ENCODE assay signal across 18 mouse cellular contexts in the genomic region with DNA sequence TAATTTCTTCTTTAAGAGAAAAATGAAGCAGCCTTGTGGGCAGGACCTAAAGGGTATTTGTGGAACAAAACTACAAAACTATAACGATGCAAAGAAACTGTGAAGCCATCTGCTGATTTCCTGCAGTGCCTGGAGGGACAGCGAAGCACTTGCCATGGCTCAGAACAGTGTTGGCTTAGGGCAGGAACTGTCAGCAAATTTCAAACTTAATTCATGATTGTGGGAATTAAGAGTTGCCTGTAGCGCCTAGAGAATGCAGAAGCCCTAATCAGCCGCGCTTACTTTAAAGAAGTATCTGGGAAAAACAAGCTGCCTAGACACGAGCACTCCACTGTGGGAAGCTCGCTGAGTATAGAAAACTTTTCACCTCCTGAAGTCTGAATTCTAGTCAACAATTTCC.
A peak's percentile ranks its signal among the peaks of the same experiment; 100 is the strongest.
DNase-seq lines count a peak whose midpoint lies in the region; ATAC-seq and TF ChIP-seq lines count a peak whose summit lies in the region.
"Had no signal": no experiment of that assay in that cellular context is flagged by ENCODE, and none has a peak within 500 bp of the region (broad histone marks: within the 10 kb centered on the region; RNA-seq: fewer than 3 reads in every experiment).

No protein-coding gene starts in this region.

- no peak overlapping the region for H3K9ac ChIP-seq in hindbrain, embryonic 16.5 days (ENCODE audit: low read depth, low read length)
- H3K9ac ChIP-seq in hindbrain, embryonic 13.5 days: no peak overlapping the region
- no peak overlapping the region for H3K9ac ChIP-seq in midbrain, postnatal 0 days (replicated peaks; ENCODE audit: low read length, poor library complexity, severe bottlenecking)
- H3K9ac ChIP-seq: limb, embryonic 15.5 days; liver, embryonic 15.5 days; neural tube, embryonic 13.5 days had no signal

- TF ChIP-seq CTCF in midbrain, postnatal 0 days (IDR thresholded peaks at IDR 0.05): no peak

- H3K4me2 ChIP-seq in hindbrain, embryonic 16.5 days (ENCODE audit: low read length): no peak overlapping the region
- H3K4me2 ChIP-seq in hindbrain, embryonic 13.5 days: no peak overlapping the region
- H3K4me2 ChIP-seq in midbrain, postnatal 0 days (ENCODE audit: low read depth, low read length, poor library complexity, severe bottlenecking): no peak overlapping the region
- H3K4me2 ChIP-seq: limb, embryonic 15.5 days; liver, embryonic 15.5 days; neural tube, embryonic 13.5 days had no signal

- no peak overlapping the region for H3K27ac ChIP-seq in hindbrain, embryonic 16.5 days (ENCODE audit: low read depth, low read length)
- H3K27ac ChIP-seq in hindbrain, embryonic 13.5 days: no peak overlapping the region
- H3K27ac ChIP-seq in midbrain, postnatal 0 days (ENCODE audit: low read depth, low read length): no peak overlapping the region
- H3K27ac ChIP-seq: heart, embryonic 10.5 days; limb, embryonic 15.5 days; liver, embryonic 15.5 days; neural tube, embryonic 13.5 days had no signal

- no peaks in the 10 kb centered on the region for H3K4me1 ChIP-seq in hindbrain, embryonic 16.5 days (ENCODE audit: control insufficient read depth, insufficient read depth, low read depth, low read length)
- peaks cover 7% of the 10 kb centered on the region for H3K4me1 ChIP-seq in hindbrain, embryonic 13.5 days (replicated peaks)
- H3K4me1 ChIP-seq in midbrain, postnatal 0 days (ENCODE audit: insufficient read depth, low read length): no peaks in the 10 kb centered on the region
- H3K4me1 ChIP-seq: heart, embryonic 10.5 days; limb, embryonic 15.5 days; liver, embryonic 15.5 days had no signal

- DNase-seq in embryo, embryonic 10 days (ENCODE audit: low spot score): peak; percentile 17
- no peak for DNase-seq in embryo, embryonic 9.5 days (ENCODE audit: extremely low spot score)
- peak; percentile 36 for DNase-seq in Muller cell, postnatal 12 days (ENCODE audit: inconsistent ontology term)
- DNase-seq in midbrain, postnatal 0 days (ENCODE audit: low spot score): peak; percentile 28
- DNase-seq in cerebellum, postnatal 25 days: no peak
- no peak for DNase-seq in gastrocnemius, postnatal 36 days
- DNase-seq: adrenal gland, adult 8-10 months; cerebellum, adult 9-11 months; kidney, adult 9 months; kidney, postnatal 36 days had no signal

- no peak overlapping the region for H3K4me3 ChIP-seq in hindbrain, embryonic 16.5 days (ENCODE audit: low read length)
- H3K4me3 ChIP-seq in hindbrain, embryonic 13.5 days: no peak overlapping the region
- no peak overlapping the region for H3K4me3 ChIP-seq in midbrain, postnatal 0 days (ENCODE audit: low read depth, low read length)
- H3K4me3 ChIP-seq: heart, embryonic 10.5 days; limb, embryonic 15.5 days; liver, embryonic 15.5 days; neural tube, embryonic 13.5 days had no signal

- 30% methylated on average over 7 of the region's 7 CpGs for WGBS in hindbrain, embryonic 16.5 days
- WGBS in hindbrain, embryonic 13.5 days: 35% methylated on average over 7 of the region's 7 CpGs
- WGBS in midbrain, postnatal 0 days: 14% methylated on average over 7 of the region's 7 CpGs

- intact Hi-C loops in gastrocnemius, postnatal 36 days (cut with DNase I): no loop called here

- H3K9me3 ChIP-seq in hindbrain, embryonic 16.5 days (ENCODE audit: control insufficient read depth, low read length): no peaks in the 10 kb centered on the region
- H3K9me3 ChIP-seq in hindbrain, embryonic 13.5 days: no peaks in the 10 kb centered on the region
- peaks cover 5% of the 10 kb centered on the region; the same call in 1 of the 2 replicates for H3K9me3 ChIP-seq in midbrain, postnatal 0 days (ENCODE audit: low read length)
- H3K9me3 ChIP-seq: heart, embryonic 10.5 days; limb, embryonic 15.5 days; liver, embryonic 15.5 days had no signal

- H3K36me3 ChIP-seq in hindbrain, embryonic 16.5 days (ENCODE audit: control insufficient read depth, insufficient read depth, low read length): no peaks in the 10 kb centered on the region
- H3K36me3 ChIP-seq in hindbrain, embryonic 13.5 days: no peaks in the 10 kb centered on the region
- no peaks in the 10 kb centered on the region for H3K36me3 ChIP-seq in midbrain, postnatal 0 days (ENCODE audit: insufficient read depth, low read length)
- H3K36me3 ChIP-seq: heart, embryonic 10.5 days; limb, embryonic 15.5 days; liver, embryonic 15.5 days; neural tube, embryonic 13.5 days had no signal

- no peaks in the 10 kb centered on the region for H3K27me3 ChIP-seq in hindbrain, embryonic 16.5 days (replicated peaks; ENCODE audit: control insufficient read depth, insufficient read depth, low read length)
- H3K27me3 ChIP-seq in hindbrain, embryonic 13.5 days: no peaks in the 10 kb centered on the region
- no peaks in the 10 kb centered on the region for H3K27me3 ChIP-seq in midbrain, postnatal 0 days (ENCODE audit: insufficient read depth, low read length)
- H3K27me3 ChIP-seq: limb, embryonic 15.5 days; liver, embryonic 15.5 days; neural tube, embryonic 13.5 days; Patski had no signal

- peak; percentile 67 for ATAC-seq in hindbrain, embryonic 16.5 days
- no peak for ATAC-seq in hindbrain, embryonic 13.5 days (ENCODE audit: low FRiP score)
- no peak for ATAC-seq in midbrain, postnatal 0 days (ENCODE audit: low FRiP score)
- ATAC-seq: lung, postnatal 0 days; Patski had no signal

Comparison
In these comparisons a context has a peak if more than half of its experiments do, and no peak if none do; other contexts are left out.
1. DNase-seq: peak in embryo, embryonic 10 days (single experiment), Muller cell, postnatal 12 days (single experiment) and midbrain, postnatal 0 days (single experiment); none in embryo, embryonic 9.5 days (single experiment), cerebellum, postnatal 25 days (0 of 2) and gastrocnemius, postnatal 36 days (0 of 2).